ENCODE assay signal across 29 mouse cellular contexts in genomic region chr1:78017949-78018617, GRCm38 (mm10).
DNase-seq lines count a peak whose midpoint lies in the region; ATAC-seq and TF ChIP-seq lines count a peak whose summit lies in the region.
"Had no signal": no experiment of that assay in that cellular context is flagged by ENCODE, and none has a peak within 500 bp of the region (broad histone marks: within the 10 kb centered on the region; RNA-seq: fewer than 3 reads in every experiment).

No protein-coding gene starts in this region.

- peaks cover 48% of the 10 kb centered on the region for H3K4me1 ChIP-seq in embryonic facial prominence, embryonic 13.5 days
- H3K4me1 ChIP-seq in embryonic facial prominence, embryonic 10.5 days = peaks cover 27% of the 10 kb centered on the region
- H3K4me1 ChIP-seq in hindbrain, postnatal 0 days (ENCODE audit: insufficient read depth, low read length) = peaks cover 8% of the 10 kb centered on the region; the same call in 1 of the 2 replicates
- 0 out of 2 replicates have a peak, but pooled peaks cover 7% of the 10 kb centered on the region for H3K4me1 ChIP-seq in hindbrain, embryonic 16.5 days (ENCODE audit: control insufficient read depth, insufficient read depth, low read depth, low read length)
- H3K4me1 ChIP-seq: liver, embryonic 15.5 days; stomach, embryonic 15.5 days had no signal

- no peak overlapping the region for H3K4me3 ChIP-seq in embryonic facial prominence, embryonic 13.5 days
- H3K4me3 ChIP-seq in embryonic facial prominence, embryonic 10.5 days = no peak overlapping the region
- no peak overlapping the region for H3K4me3 ChIP-seq in hindbrain, postnatal 0 days (ENCODE audit: low read length)
- H3K4me3 ChIP-seq in hindbrain, embryonic 16.5 days (ENCODE audit: low read length) = no peak overlapping the region
- H3K4me3 ChIP-seq: heart, embryonic 15.5 days; hindbrain, embryonic 13.5 days; kidney, embryonic 15.5 days; layer of hippocampus, adult 2 months; left cerebral cortex, adult 2 months; limb, embryonic 12.5 days; liver, embryonic 15.5 days; stomach, embryonic 15.5 days had no signal

- no peak for TF ChIP-seq CTCF in hindbrain, postnatal 0 days (IDR thresholded peaks at IDR 0.05; ENCODE audit: low read depth)

- H3K4me2 ChIP-seq in embryonic facial prominence, embryonic 13.5 days = no peak overlapping the region
- H3K4me2 ChIP-seq in hindbrain, postnatal 0 days (ENCODE audit: low read depth, low read length) = no peak overlapping the region
- H3K4me2 ChIP-seq in hindbrain, embryonic 16.5 days (ENCODE audit: low read length) = no peak overlapping the region
- H3K4me2 ChIP-seq: heart, embryonic 15.5 days; hindbrain, embryonic 13.5 days; kidney, embryonic 15.5 days; limb, embryonic 12.5 days; liver, embryonic 15.5 days; lung, embryonic 14.5 days; stomach, embryonic 15.5 days had no signal

- H3K27me3 ChIP-seq in embryonic facial prominence, embryonic 13.5 days = no peaks in the 10 kb centered on the region
- peaks cover 21% of the 10 kb centered on the region; the same call in 1 of the 2 replicates for H3K27me3 ChIP-seq in embryonic facial prominence, embryonic 10.5 days (replicated peaks; ENCODE audit: low read depth, poor library complexity, severe bottlenecking)
- no peaks in the 10 kb centered on the region for H3K27me3 ChIP-seq in hindbrain, postnatal 0 days (ENCODE audit: insufficient read depth, low read length)
- no peaks in the 10 kb centered on the region for H3K27me3 ChIP-seq in hindbrain, embryonic 16.5 days (replicated peaks; ENCODE audit: control insufficient read depth, insufficient read depth, low read length)
- H3K27me3 ChIP-seq: heart, embryonic 15.5 days; liver, embryonic 15.5 days; stomach, embryonic 15.5 days had no signal

- 63% methylated on average over 6 of the region's 6 CpGs for WGBS in embryonic facial prominence, embryonic 13.5 days
- 87% methylated on average over 6 of the region's 6 CpGs for WGBS in embryonic facial prominence, embryonic 10.5 days
- WGBS in hindbrain, postnatal 0 days = 72% methylated on average over 6 of the region's 6 CpGs
- 74% methylated on average over 6 of the region's 6 CpGs for WGBS in hindbrain, embryonic 16.5 days

- no peaks in the 10 kb centered on the region for H3K36me3 ChIP-seq in embryonic facial prominence, embryonic 13.5 days
- no peaks in the 10 kb centered on the region for H3K36me3 ChIP-seq in embryonic facial prominence, embryonic 10.5 days (replicated peaks)
- H3K36me3 ChIP-seq in hindbrain, postnatal 0 days (ENCODE audit: insufficient read depth, low read length) = no peaks in the 10 kb centered on the region
- H3K36me3 ChIP-seq in hindbrain, embryonic 16.5 days (ENCODE audit: control insufficient read depth, insufficient read depth, low read length) = no peaks in the 10 kb centered on the region
- H3K36me3 ChIP-seq: G1E; heart, embryonic 15.5 days; hindbrain, embryonic 13.5 days; kidney, embryonic 15.5 days; limb, embryonic 12.5 days; liver, embryonic 15.5 days; stomach, embryonic 15.5 days had no signal

- no peak overlapping the region for H3K9ac ChIP-seq in embryonic facial prominence, embryonic 13.5 days
- no peak overlapping the region for H3K9ac ChIP-seq in hindbrain, postnatal 0 days (replicated peaks; ENCODE audit: low read length)
- H3K9ac ChIP-seq in hindbrain, embryonic 16.5 days (ENCODE audit: low read depth, low read length) = no peak overlapping the region
- H3K9ac ChIP-seq: heart, embryonic 15.5 days; hindbrain, embryonic 13.5 days; kidney, embryonic 15.5 days; limb, embryonic 12.5 days; liver, embryonic 15.5 days; lung, embryonic 14.5 days; stomach, embryonic 15.5 days had no signal

- H3K27ac ChIP-seq in embryonic facial prominence, embryonic 13.5 days = peak overlapping the region; percentile 76; the same call in 1 of the 2 replicates
- H3K27ac ChIP-seq in embryonic facial prominence, embryonic 10.5 days (replicated peaks) = no peak overlapping the region
- no peak overlapping the region for H3K27ac ChIP-seq in hindbrain, postnatal 0 days
- no peak overlapping the region for H3K27ac ChIP-seq in hindbrain, embryonic 16.5 days (ENCODE audit: low read depth, low read length)
- H3K27ac ChIP-seq: heart, embryonic 15.5 days; hindbrain, embryonic 13.5 days; kidney, embryonic 15.5 days; layer of hippocampus, adult 2 months; left cerebral cortex, adult 2 months; limb, embryonic 12.5 days; liver, embryonic 15.5 days; stomach, embryonic 15.5 days had no signal

- no peak for DNase-seq in embryonic facial prominence, embryonic 10.5 days (ENCODE audit: low spot score)
- peak; percentile 41 for DNase-seq in hindbrain, postnatal 0 days (ENCODE audit: low spot score)
- peak; percentile 27 to 64 for DNase-seq in right cerebral cortex, postnatal 10 days (ENCODE audit: low spot score in 2 of 2)
- DNase-seq in right cerebral cortex, adult 18-20 months = no peak
- no peak for DNase-seq in retina, postnatal 1 day
- DNase-seq: adrenal gland, adult 8-10 months; cerebellum, adult 11 months; cerebellum, adult 9-10 months; gastrocnemius, postnatal 10 days; heart, postnatal 4 days; kidney, adult 18-20 months; kidney, postnatal 25 days; lung, embryonic 14.5 days; lung, postnatal 14 days; midbrain, embryonic 14.5 days; thymus, adult 18-20 months; thymus, postnatal 25 days had no signal

- H3K9me3 ChIP-seq in embryonic facial prominence, embryonic 13.5 days = no peaks in the 10 kb centered on the region
- no peaks in the 10 kb centered on the region for H3K9me3 ChIP-seq in embryonic facial prominence, embryonic 10.5 days
- no peaks in the 10 kb centered on the region for H3K9me3 ChIP-seq in hindbrain, postnatal 0 days (ENCODE audit: low read length)
- H3K9me3 ChIP-seq in hindbrain, embryonic 16.5 days (ENCODE audit: control insufficient read depth, low read length) = no peaks in the 10 kb centered on the region
- H3K9me3 ChIP-seq: G1E; heart, embryonic 15.5 days; hindbrain, embryonic 13.5 days; kidney, embryonic 15.5 days; limb, embryonic 12.5 days; liver, embryonic 15.5 days; stomach, embryonic 15.5 days had no signal

- no peak for ATAC-seq in embryonic facial prominence, embryonic 13.5 days (ENCODE audit: insufficient number of reproducible peaks, insufficient read depth, low FRiP score, low TSS enrichment, low read depth)
- ATAC-seq in hindbrain, postnatal 0 days = no peak
- ATAC-seq in hindbrain, embryonic 16.5 days = no peak
- ATAC-seq: inflammation-experienced regulatory T-cells, adult 6 months had no signal

Comparison
In these comparisons a context has a peak if more than half of its experiments do, and no peak if none do; other contexts are left out.
1. DNase-seq: peak in hindbrain, postnatal 0 days (single experiment) and right cerebral cortex, postnatal 10 days (2 of 2); none in embryonic facial prominence, embryonic 10.5 days (single experiment), right cerebral cortex, adult 18-20 months (single experiment) and retina, postnatal 1 day (single experiment).